Mouse (Mus musculus) brain, embryonic 14.5 days (tissue): Measurements from ENCODE around the gene Mbtps1.

ENCODE experiments used
- CTCF ChIP-seq: fragments of 200-500 bp; IDR thresholded peaks from 2 replicates; pipeline ENCODE4 v1.5.1; 2012; ENCODE audit warnings: inconsistent platforms, mild to moderate bottlenecking, moderate library complexity, borderline replicate concordance; ENCODE audit not compliant: insufficient read depth, insufficient read length; ENCODE audit errors: extremely low read depth
- POLR2A ChIP-seq: fragments of 200-500 bp; IDR thresholded peaks from 2 replicates; pipeline ENCODE4 v1.6.1; 2012; ENCODE audit warnings: mild to moderate bottlenecking, inconsistent platforms, borderline replicate concordance; ENCODE audit not compliant: poor library complexity, insufficient read depth, insufficient read length, severe bottlenecking; ENCODE audit errors: extremely low read depth

- TF ChIP-seq CTCF (no peak), POLR2A (no peak)
Observed at GRCm38 (mm10) chr8:119604398-119604803, 45.9 kb upstream of the Mbtps1 start.
